Mouse (Mus musculus) 416B (cell line): Measurements from ENCODE around the gene Stpg3.

ENCODE experiments used
- DNase-seq: peaks from one replicate; pipeline ENCODE4 v3.0.0; 2011; ENCODE audit warnings: low read depth

The Stpg3 gene

GRCm38 (mm10) chr2:25179566-25180217 lies 34.7 kb downstream of the Stpg3 start:
- DNase-seq: peak; percentile 65

DNA sequence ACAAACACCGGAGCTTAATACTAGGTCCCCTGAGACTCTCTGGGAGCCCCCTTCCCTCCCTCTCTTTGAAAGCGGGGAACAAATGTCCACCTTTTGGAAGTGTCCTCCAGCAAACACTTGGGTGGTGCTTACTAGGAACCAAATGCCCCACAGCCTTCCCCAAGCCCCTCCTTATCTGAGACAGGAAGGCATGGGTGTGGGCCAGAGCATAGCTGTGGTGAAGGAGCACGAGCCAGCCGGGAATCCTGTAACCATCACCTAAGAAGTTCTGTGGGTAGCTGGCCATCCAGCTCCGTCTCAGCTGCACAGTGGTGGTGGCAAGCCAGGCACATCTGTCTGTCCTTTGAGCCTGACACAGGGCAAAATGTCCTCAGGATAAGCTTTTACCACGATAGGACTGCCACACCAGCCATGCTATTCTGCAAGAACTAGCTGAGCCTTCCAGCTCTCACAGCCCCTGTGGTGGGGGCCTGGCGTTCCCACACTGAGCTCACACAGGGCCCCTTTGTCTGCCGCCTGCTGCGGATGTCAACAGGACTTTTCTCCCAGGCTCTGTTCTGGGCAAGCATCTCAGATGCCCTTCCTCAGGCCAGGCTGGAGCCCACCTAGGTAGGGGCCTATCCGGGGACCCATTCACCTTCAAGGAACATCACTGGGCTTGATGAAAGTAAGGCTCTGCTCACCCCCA lies 36.0 kb downstream of the Stpg3 start:
- no peak for DNase-seq

GRCm38 (mm10) chr2:25177685-25178084 lies 36.8 kb downstream of the Stpg3 start:
- no peak for DNase-seq

- no peak for DNase-seq
These were observed 37.4 kb downstream of the Stpg3 start for GRCm38 (mm10) chr2:25177076-25177475.

GRCm38 (mm10) chr2:25176573-25176972 lies 37.9 kb downstream of the Stpg3 start:
- DNase-seq: no peak

GRCm38 (mm10) chr2:25175690-25176078 lies 38.8 kb downstream of the Stpg3 start:
- no peak for DNase-seq

- peak; percentile 36 for DNase-seq
These were observed 39.4 kb downstream of the Stpg3 start for GRCm38 (mm10) chr2:25174866-25175689.

- no peak for DNase-seq
These were observed 40.6 kb downstream of the Stpg3 start for GRCm38 (mm10) chr2:25173821-25174220.

- peak; percentile 79 for DNase-seq
These were observed 41.8 kb downstream of the Stpg3 start for GRCm38 (mm10) chr2:25172629-25173028.

- DNase-seq: no peak
These were observed 42.7 kb downstream of the Stpg3 start for GRCm38 (mm10) chr2:25171769-25172153.

GRCm38 (mm10) chr2:25171101-25171768 lies 43.2 kb downstream of the Stpg3 start:
- DNase-seq: no peak

- DNase-seq: peak; percentile 28
These were observed 43.9 kb downstream of the Stpg3 start for GRCm38 (mm10) chr2:25170326-25171100.

- no peak for DNase-seq
These were observed 44.7 kb downstream of the Stpg3 start for GRCm38 (mm10) chr2:25169778-25170177.

- no peak for DNase-seq
These were observed 45.8 kb downstream of the Stpg3 start for GRCm38 (mm10) chr2:25168665-25168978.

- no peak for DNase-seq
These were observed 46.3 kb downstream of the Stpg3 start for GRCm38 (mm10) chr2:25167919-25168664.

DNA sequence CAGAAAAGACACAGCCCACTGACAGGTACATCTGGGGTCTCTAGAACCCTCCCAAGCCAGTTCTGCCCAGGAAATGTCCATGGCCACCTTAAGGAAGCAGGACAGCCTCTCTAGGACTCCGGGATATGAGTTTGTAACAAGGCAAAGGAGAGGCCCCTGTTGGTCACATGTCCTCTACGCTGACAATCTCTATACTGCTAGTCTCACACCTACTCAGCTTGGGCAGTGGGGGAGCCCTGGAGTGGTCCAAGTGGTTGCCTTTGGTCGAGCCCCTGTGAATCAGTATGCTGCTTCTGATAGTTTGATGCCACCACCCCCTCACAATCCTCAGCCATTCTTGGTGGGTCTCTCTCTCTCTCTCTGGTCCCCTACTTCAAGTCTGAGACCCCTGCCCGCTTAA lies 47.0 kb downstream of the Stpg3 start:
- no peak for DNase-seq
